Mouse (Mus musculus) heart, embryonic 13.5 days (tissue): Measurements from ENCODE around the gene Rab22a. TPM values are rescaled to one million over a fixed set of nuclear protein-coding genes. Genes with fewer than 3 reads are reported as not detected.

Experiments used
- ATAC-seq: fragments of 200-750 bp; cut with Nextera tagmentation; 2 replicates; pipeline ENCODE4 v1.8.0; 2017; ENCODE audit warnings: moderate TSS enrichment; ENCODE audit not compliant: insufficient number of reproducible peaks, low FRiP score, low TSS enrichment; ENCODE audit errors: extremely low read depth
- H3K27ac ChIP-seq: fragments of 300-500 bp; sonication (generic); replicated peaks from 2 replicates; pipeline ENCODE4 v1.5.1; 2015; ENCODE audit warnings: moderate library complexity, mild to moderate bottlenecking, inconsistent platforms
- H3K27me3 ChIP-seq: fragments of 300-500 bp; sonication (generic); replicated peaks from 2 replicates; pipeline ENCODE4 v1.6.1; 2015; ENCODE audit warnings: mild to moderate bottlenecking, inconsistent platforms
- H3K36me3 ChIP-seq: fragments of 300-500 bp; sonication (generic); 2 replicates; pipeline ENCODE4 v1.6.1; 2015; ENCODE audit warnings: mild to moderate bottlenecking, inconsistent platforms
- H3K4me1 ChIP-seq: fragments of 300-500 bp; sonication (generic); 2 replicates; pipeline ENCODE4 v1.6.1; 2015; ENCODE audit warnings: inconsistent platforms
- H3K4me2 ChIP-seq: fragments of 300-500 bp; sonication (generic); 2 replicates; pipeline ENCODE4 v1.6.1; 2015; ENCODE audit warnings: inconsistent platforms, mild to moderate bottlenecking, moderate library complexity
- H3K4me3 ChIP-seq: fragments of 300-500 bp; sonication (generic); 2 replicates; pipeline ENCODE4 v1.5.1; 2015; ENCODE audit warnings: moderate library complexity, mild to moderate bottlenecking, inconsistent platforms
- H3K9ac ChIP-seq: fragments of 300-500 bp; sonication (generic); 2 replicates; pipeline ENCODE4 v1.6.1; 2015; ENCODE audit warnings: inconsistent platforms, mild to moderate bottlenecking, moderate library complexity
- H3K9me3 ChIP-seq: fragments of 300-500 bp; sonication (generic); 2 replicates; pipeline ENCODE4 v1.6.1; 2016; ENCODE audit warnings: inconsistent platforms
- WGBS: fragments of 180-500 bp; shearing (Covaris S2); methylation state at CpG from one replicate; pipeline ENCODE4 v1.1.7; 2015; ENCODE audit warnings: mixed read lengths; 5-methylcytosine and 5-hydroxymethylcytosine counted together
- microRNA-seq: library from miRNA; unstranded; fragments of <30 nt; microRNA quantifications from one replicate; pipeline ENCODE4, GENCODE M21; 2016
- polyA plus RNA-seq: library from polyadenylated mRNA; unstranded; fragments of >200 nt; fragmentation: Nextera tagmentation; extraction: Ambion mirVana; gene quantifications from 2 replicates; pipeline ENCODE4 v1.2.1, GENCODE M21; 2015

Gene Rab22a
- polyA plus RNA-seq, 1 experiment from 2014 or later = 25.5 TPM

- ATAC-seq = no peak
- no peak overlapping the region for H3K4me2 ChIP-seq
- H3K9ac ChIP-seq = no peak overlapping the region
- H3K9me3 ChIP-seq = peaks cover 6% of the 10 kb centered on the region; the same call in 1 of the 2 replicates
- peaks cover 14% of the 10 kb centered on the region for H3K4me1 ChIP-seq
- H3K36me3 ChIP-seq = 0 out of 2 replicates have a peak, but pooled peaks cover 5% of the 10 kb centered on the region
- H3K27ac ChIP-seq = no peak overlapping the region
- H3K27me3 ChIP-seq = no peaks in the 10 kb centered on the region
- 83% methylated on average over 2 of the region's 2 CpGs for WGBS
- no peak overlapping the region for H3K4me3 ChIP-seq
These were observed 89.5 kb downstream of the Rab22a start for GRCm38 (mm10) chr2:173748961-173749659.

- Histone ChIP-seq H3K27ac (no peak overlapping the region; the same call in 1 of the 2 replicates), H3K9me3 (no peaks in the 10 kb centered on the region), H3K36me3 (peaks cover 6% of the 10 kb centered on the region; the same call in 1 of the 2 replicates), H3K4me1 (peaks cover 28% of the 10 kb centered on the region), H3K4me3 (no peak overlapping the region), H3K9ac (no peak overlapping the region), H3K27me3 (no peaks in the 10 kb centered on the region), H3K4me2 (no peak overlapping the region)
- no peak for ATAC-seq
- WGBS = 80% methylated on average over 8 of the region's 8 CpGs
These were observed 96.0 kb downstream of the Rab22a start for GRCm38 (mm10) chr2:173755433-173756144.

Small RNA genes lying within 50 kb of the gene (microRNA-seq; reads per million reads assigned to microRNA genes)
- not detected for gene Mir6340

Other genes starting within 250 kb of the Rab22a start
- gene 1700021F07Rik, start 137.2 kb upstream of the Rab22a start, polyA plus RNA-seq = not detected in 2 replicates
- gene Ankrd60, start 81.4 kb upstream of the Rab22a start, polyA plus RNA-seq = not detected in 2 replicates
- not detected in 2 replicates for gene 1700010B08Rik, start 59.7 kb downstream of the Rab22a start, polyA plus RNA-seq
- 8.2 and 8.6 TPM in 2 replicates for gene Vapb, start 77.8 kb downstream of the Rab22a start, polyA plus RNA-seq